ENCODE assay signal across 12 mouse cellular contexts in genomic region chr4:98473491-98473890, GRCm38 (mm10).
DNase-seq lines count a peak whose midpoint lies in the region; ATAC-seq and TF ChIP-seq lines count a peak whose summit lies in the region.
"Had no signal": no experiment of that assay in that cellular context is flagged by ENCODE, and none has a peak within 500 bp of the region (broad histone marks: within the 10 kb centered on the region; RNA-seq: fewer than 3 reads in every experiment).

No protein-coding gene starts in this region.

- TF ChIP-seq POLR2A in limb, embryonic 14.5 days (IDR thresholded peaks at IDR 0.05; ENCODE audit: borderline replicate concordance, extremely low read depth, insufficient read depth, insufficient read length) = no peak

- no peak overlapping the region for H3K27ac ChIP-seq in limb, embryonic 14.5 days (replicated peaks; ENCODE audit: low read depth, low read length)
- no peak overlapping the region for H3K27ac ChIP-seq in limb, embryonic 10.5 days
- H3K27ac ChIP-seq in stomach, postnatal 0 days (replicated peaks) = no peak overlapping the region
- H3K27ac ChIP-seq: limb, embryonic 15.5 days had no signal

- H3K4me2 ChIP-seq in limb, embryonic 14.5 days (replicated peaks; ENCODE audit: low read depth, low read length, severe bottlenecking) = no peak overlapping the region
- H3K4me2 ChIP-seq in stomach, postnatal 0 days (replicated peaks; ENCODE audit: low read depth) = no peak overlapping the region
- H3K4me2 ChIP-seq: limb, embryonic 15.5 days had no signal

- TF ChIP-seq EP300 in stomach, postnatal 0 days (optimal IDR thresholded peaks at IDR 0.05) = no peak

- 44% methylated on average over 3 of the region's 3 CpGs for WGBS in limb, embryonic 14.5 days
- 86% methylated on average over 3 of the region's 3 CpGs for WGBS in limb, embryonic 10.5 days
- 46% methylated on average over 3 of the region's 3 CpGs for WGBS in stomach, postnatal 0 days

- no peaks in the 10 kb centered on the region for H3K27me3 ChIP-seq in limb, embryonic 14.5 days (ENCODE audit: control insufficient read depth, insufficient read depth, low read length)
- no peaks in the 10 kb centered on the region for H3K27me3 ChIP-seq in limb, embryonic 10.5 days (ENCODE audit: low read depth, poor library complexity, severe bottlenecking)
- H3K27me3 ChIP-seq in stomach, postnatal 0 days (ENCODE audit: control insufficient read depth, insufficient read depth, low read length) = no peaks in the 10 kb centered on the region
- H3K27me3 ChIP-seq: limb, embryonic 15.5 days had no signal

- no peak overlapping the region for H3K9ac ChIP-seq in limb, embryonic 14.5 days (ENCODE audit: low read depth, low read length, severe bottlenecking)
- H3K9ac ChIP-seq in stomach, postnatal 0 days (ENCODE audit: low read length) = no peak overlapping the region
- H3K9ac ChIP-seq: limb, embryonic 15.5 days had no signal

- peaks cover 6% of the 10 kb centered on the region for H3K36me3 ChIP-seq in limb, embryonic 14.5 days (ENCODE audit: control insufficient read depth, insufficient read depth, low read length)
- no peaks in the 10 kb centered on the region for H3K36me3 ChIP-seq in limb, embryonic 10.5 days
- H3K36me3 ChIP-seq in stomach, postnatal 0 days (ENCODE audit: control insufficient read depth, insufficient read depth, low read length) = no peaks in the 10 kb centered on the region
- H3K36me3 ChIP-seq: G1E had no signal

- TF ChIP-seq CTCF in stomach, postnatal 0 days (IDR thresholded peaks at IDR 0.05; ENCODE audit: low read depth) = no peak

- no peak for ATAC-seq in limb, embryonic 14.5 days (ENCODE audit: low FRiP score, low read depth)
- no peak for ATAC-seq in stomach, postnatal 0 days (ENCODE audit: low FRiP score, low TSS enrichment)

- no peak overlapping the region for H3K4me3 ChIP-seq in limb, embryonic 14.5 days (replicated peaks; ENCODE audit: low read length)
- no peak overlapping the region for H3K4me3 ChIP-seq in limb, embryonic 10.5 days
- no peak overlapping the region for H3K4me3 ChIP-seq in stomach, postnatal 0 days (ENCODE audit: low read depth, low read length)
- H3K4me3 ChIP-seq: limb, embryonic 15.5 days had no signal

- no peaks in the 10 kb centered on the region for H3K9me3 ChIP-seq in limb, embryonic 14.5 days (ENCODE audit: control insufficient read depth, low read length)
- H3K9me3 ChIP-seq in limb, embryonic 10.5 days (replicated peaks) = no peaks in the 10 kb centered on the region
- no peaks in the 10 kb centered on the region for H3K9me3 ChIP-seq in stomach, postnatal 0 days (ENCODE audit: control insufficient read depth, low read length)
- H3K9me3 ChIP-seq: limb, embryonic 15.5 days had no signal

- peak; percentile 30 for DNase-seq in adrenal gland, adult 2 months
- DNase-seq in adrenal gland, postnatal 4 days (ENCODE audit: low spot score in 2 of 2) = no peak
- peak; percentile 54 for DNase-seq in limb, embryonic 14.5 days (ENCODE audit: low spot score)
- DNase-seq in limb, embryonic 10.5 days (ENCODE audit: low spot score) = no peak
- peak; percentile 57 for DNase-seq in adrenal gland, postnatal 14 days
- peak; percentile 63 to 79 for DNase-seq in cerebellum, postnatal 25 days
- DNase-seq in stomach, postnatal 0 days (ENCODE audit: low spot score) = no peak
- no peak for DNase-seq in embryo, embryonic 10.5 days (ENCODE audit: low spot score)
- DNase-seq: spleen, adult 18-20 months; thymus, postnatal 25 days had no signal

- H3K4me1 ChIP-seq in limb, embryonic 14.5 days (ENCODE audit: control insufficient read depth, insufficient read depth, low read length) = 0 out of 2 replicates have a peak, but pooled peaks cover 2% of the 10 kb centered on the region
- peaks cover 12% of the 10 kb centered on the region for H3K4me1 ChIP-seq in limb, embryonic 10.5 days
- no peaks in the 10 kb centered on the region for H3K4me1 ChIP-seq in stomach, postnatal 0 days (replicated peaks; ENCODE audit: control insufficient read depth, insufficient read depth)

Comparison
In these comparisons a context has a peak if more than half of its experiments do, and no peak if none do; other contexts are left out.
1. DNase-seq: peak in adrenal gland, adult 2 months (single experiment), limb, embryonic 14.5 days (single experiment), adrenal gland, postnatal 14 days (single experiment) and cerebellum, postnatal 25 days (2 of 2); none in adrenal gland, postnatal 4 days (0 of 2), limb, embryonic 10.5 days (single experiment), stomach, postnatal 0 days (single experiment) and embryo, embryonic 10.5 days (single experiment).